Mouse (Mus musculus): ENCODE measurements around the gene Olfr1239.

The Olfr1239 gene

GRCm38 (mm10) chr2:89420307-89420706 lies at the start of gene Olfr1239:
TSS of gene Olfr1239 (minus strand) at chr2:89420407.
- CTCF ChIA-PET: no interaction called here

GRCm38 (mm10) chr2:89442900-89443299 lies 22.7 kb upstream of the Olfr1239 start, which contains the start of gene Olfr1240:
TSS of gene Olfr1240 (minus strand) at chr2:89443000.
- CTCF ChIA-PET: no interaction called here

- CTCF ChIA-PET: no interaction called here
These were observed 5.7 kb downstream of the Olfr1239 start for GRCm38 (mm10) chr2:89414557-89414956.

GRCm38 (mm10) chr2:89409576-89409975 lies 10.6 kb downstream of the Olfr1239 start, which contains the start of gene Olfr1238:
TSS of gene Olfr1238 (minus strand) at chr2:89409676.
- CTCF ChIA-PET: no interaction called here

- CTCF ChIA-PET: no interaction called here
These were observed 19.3 kb downstream of the Olfr1239 start for GRCm38 (mm10) chr2:89400882-89401281.
